Mouse (Mus musculus): Measurements from ENCODE around the gene Dynlt1a.
"Not testable (repeated sequence)": the region's sequence is repeated elsewhere in the genome, so short reads cannot be mapped to it uniquely, and the experiment has no call there.

Dynlt1a gene

DNA sequence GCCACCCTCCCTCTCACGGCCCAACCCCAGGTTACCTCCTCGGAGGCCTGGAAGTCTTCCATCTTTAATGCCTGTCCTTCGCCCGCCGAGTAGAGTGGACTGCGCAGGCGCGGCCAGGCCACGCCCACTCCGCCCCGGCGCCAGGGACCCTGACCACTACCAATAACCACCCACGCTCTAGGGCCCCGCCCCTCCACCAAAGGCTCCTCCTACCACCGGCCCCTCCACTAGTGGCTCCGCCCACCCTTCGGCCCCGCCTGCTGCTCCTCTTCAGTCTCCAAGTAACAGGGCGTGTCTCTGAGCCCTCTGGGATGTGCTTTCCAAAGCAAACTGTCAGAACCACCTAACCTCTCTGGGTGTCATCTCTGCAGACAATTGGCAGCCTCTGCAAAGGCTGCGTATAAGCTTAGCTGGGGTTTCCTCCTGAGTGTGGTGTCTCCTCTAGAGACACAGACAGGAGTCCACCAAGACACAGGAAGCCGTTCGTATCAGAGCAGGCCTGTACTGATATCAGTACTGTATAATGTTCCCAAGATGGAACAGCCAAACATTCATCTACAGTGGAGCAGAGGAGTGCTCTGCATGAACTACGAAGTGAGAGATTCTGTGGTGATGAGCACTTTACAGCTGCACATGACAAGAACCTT lies at the start of gene Dynlt1a:
Gene Dynlt1a (minus strand): TSS at position 162 of the 647 bp plus-strand sequence.
- peak; percentile 94 for DNase-seq (ENCODE audit: low spot score)

DNA sequence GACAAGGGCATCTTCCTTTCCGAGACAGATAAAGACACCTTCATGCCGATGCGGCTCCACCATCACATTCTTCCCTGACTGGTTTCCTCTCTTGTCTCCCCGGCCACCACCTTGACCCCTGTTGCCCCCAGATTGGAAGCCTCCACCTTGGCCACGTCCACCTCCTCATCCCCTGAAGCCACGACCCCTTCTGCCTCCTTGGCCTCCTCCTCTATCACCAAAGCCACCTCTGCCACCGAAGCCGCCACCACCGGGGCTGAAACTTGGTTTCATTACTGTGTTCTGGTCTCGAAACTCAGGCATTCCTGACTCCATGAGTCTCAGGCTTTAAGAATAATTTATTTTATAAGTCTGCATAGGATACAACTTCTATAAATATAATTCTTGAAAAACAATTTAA lies 38.0 kb upstream of the Dynlt1a start:
- peak; percentile 2 for DNase-seq (ENCODE audit: low spot score)

DNA sequence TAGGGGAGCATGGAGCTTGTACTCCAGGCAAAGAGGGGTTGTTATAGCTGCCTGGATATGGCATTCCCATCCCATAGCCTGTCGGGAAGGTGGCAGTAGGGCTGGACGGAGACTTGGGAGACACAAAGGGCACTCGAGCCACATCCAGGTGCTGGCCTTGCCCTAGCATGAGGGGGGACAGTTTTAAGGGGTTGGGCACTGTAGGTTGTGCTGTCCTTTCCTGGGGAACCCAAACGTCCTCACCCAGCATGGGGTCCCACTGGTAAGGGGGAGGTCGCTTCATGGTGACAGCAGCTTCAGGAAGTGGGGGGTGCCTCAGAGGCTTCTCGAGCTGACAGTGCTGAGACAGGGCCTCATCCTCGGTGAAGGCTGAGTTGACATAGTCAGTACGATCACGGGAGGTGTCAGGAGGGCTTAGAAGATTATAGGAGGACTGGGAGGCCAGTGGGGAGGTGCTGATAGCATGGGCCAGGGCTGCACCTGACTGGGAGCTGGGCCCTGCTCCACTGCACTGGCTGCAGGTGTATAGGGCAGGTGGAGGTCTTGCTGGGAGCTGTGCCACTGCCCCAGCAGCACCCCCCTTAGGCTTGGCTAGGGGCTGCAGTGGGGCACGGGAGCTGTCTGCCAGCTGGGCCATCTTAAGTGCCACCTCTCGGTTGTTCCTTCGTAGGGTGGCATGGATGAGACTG lies 25.4 kb upstream of the Dynlt1a start:
- not testable (repeated sequence) for DNase-seq (ENCODE audit: low spot score)

DNA sequence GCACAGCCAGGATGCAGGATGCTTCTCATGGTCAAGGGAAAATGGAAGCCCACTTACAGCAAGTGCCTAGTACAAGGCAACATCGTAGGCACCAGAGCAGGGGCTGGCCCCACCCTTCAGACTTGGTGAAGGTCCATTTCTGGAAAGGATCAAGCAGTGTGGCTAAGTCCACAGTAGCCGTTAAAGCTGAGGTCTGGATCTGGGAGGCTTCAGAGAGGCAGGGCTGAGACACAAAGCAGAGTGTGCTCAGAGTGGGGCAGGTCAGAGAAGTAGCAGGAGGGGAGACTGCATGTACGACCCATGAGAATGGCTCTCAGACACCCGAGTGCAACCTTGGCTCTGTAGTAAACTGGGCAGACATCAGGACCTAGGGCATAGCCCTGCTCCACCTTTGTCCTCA lies 11.7 kb upstream of the Dynlt1a start:
- DNase-seq (ENCODE audit: low spot score) = not testable (repeated sequence)

DNA sequence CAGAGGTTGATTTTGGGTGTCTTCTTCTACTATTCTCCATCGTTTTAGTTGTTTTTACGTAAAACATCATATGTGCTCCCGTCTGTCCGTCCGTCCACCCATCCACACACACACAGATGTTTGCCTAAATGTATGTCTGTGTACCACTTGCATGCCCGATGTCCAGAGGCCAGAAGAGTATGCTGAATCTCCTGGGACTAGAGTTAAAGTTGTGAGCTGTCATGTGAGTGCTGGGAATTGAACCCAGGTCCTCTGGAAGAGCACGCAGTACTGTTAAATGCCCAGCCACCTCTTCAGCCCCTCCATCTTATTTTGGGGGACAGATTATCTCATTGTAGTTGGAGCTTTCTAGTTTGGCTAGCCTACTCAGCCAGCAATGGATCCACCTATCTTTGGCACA lies 10.3 kb upstream of the Dynlt1a start:
- not testable (repeated sequence) for DNase-seq (ENCODE audit: low spot score)

DNA sequence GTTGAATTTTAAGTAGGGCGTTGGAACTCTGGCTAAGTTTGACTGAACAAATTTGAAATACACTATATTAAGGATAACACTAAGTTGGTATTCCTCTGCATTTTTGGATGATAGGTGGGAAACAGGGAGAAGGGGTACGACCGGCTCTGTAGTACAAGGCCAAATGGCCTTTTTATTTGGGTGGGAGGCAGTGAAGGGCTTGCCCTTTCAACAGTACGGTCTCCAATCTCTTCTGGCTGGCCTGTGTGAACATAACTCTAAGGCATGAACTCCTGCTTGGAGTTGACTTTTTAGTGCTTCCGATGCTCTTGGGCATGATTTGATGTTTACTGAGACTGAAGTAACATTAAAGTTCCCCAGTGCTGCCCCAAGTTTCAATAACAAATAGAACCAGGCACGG lies 8.2 kb upstream of the Dynlt1a start:
- not testable (repeated sequence) for DNase-seq (ENCODE audit: low spot score)

DNA sequence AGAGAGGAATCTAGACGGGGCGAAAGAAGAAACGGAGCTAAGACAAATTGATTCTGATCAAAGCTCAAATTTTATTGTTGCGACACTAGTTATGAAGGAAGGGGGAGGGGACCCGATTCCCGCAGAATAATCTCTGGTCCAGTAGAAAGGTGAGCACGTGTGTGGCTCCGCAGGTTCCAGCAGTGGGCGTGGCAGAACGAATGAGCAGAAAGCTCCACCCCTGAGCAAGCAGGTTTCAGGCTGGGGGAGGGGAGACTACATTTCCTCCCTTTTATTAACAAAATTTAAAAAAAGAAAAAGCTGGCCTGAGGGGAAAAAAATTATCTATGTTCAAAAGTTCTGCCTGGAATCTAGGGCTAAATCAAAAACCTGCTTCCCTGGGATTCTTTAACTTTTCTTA lies 7.7 kb upstream of the Dynlt1a start:
- DNase-seq (ENCODE audit: low spot score) = not testable (repeated sequence)

DNA sequence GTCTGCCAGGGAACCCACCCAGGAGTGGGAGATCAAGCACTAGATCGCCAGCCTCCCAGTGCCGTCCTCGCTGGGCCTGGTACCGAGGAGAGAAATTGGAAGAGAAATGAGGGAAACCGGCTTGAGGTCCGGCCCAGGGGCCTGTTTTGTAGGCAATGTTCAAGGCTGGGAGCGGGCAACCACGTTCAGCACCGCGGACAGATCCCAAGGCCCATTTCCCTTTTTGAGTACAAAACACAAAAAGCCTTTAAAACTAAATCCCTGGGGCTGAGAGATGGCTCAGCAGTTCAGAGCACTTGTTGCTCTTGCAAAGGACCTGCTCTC lies 4.4 kb upstream of the Dynlt1a start:
- not testable (repeated sequence) for DNase-seq (ENCODE audit: low spot score)

DNA sequence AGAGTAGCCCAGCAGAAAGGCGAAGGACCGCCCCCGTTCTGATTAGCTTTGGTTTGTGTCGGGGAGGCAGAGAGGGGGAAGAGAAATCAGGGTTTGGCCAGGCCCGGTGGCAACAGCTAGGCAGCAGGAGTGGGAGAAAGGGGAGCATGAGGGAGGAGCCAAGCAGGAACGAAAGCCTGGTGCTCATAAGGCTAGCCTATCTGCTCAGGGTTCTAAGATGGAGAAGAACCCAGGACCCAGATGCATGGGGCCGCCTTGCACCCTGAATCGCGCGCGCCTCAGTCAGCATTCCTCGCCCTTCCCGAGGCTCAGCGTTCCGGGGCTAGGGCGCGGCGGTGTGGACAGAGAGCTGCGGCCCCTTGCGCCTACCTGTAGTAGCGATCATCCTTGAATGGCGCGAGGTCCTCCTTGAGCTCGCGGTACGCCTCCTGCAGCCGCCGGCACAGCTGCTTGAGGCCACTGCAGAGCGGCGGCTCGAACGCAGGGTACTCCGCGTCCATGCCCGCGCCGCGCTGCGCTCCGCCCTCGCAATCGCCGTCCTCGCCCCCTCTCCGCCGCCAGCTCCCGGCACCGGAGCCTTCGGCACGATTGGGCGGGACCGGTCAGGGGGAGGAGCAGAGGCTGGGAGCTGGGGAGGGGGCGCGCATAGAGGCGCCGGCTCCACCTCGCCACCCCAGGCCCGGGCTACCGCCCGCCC lies 3.9 kb upstream of the Dynlt1a start:
- not testable (repeated sequence) for DNase-seq (ENCODE audit: low spot score)

DNA sequence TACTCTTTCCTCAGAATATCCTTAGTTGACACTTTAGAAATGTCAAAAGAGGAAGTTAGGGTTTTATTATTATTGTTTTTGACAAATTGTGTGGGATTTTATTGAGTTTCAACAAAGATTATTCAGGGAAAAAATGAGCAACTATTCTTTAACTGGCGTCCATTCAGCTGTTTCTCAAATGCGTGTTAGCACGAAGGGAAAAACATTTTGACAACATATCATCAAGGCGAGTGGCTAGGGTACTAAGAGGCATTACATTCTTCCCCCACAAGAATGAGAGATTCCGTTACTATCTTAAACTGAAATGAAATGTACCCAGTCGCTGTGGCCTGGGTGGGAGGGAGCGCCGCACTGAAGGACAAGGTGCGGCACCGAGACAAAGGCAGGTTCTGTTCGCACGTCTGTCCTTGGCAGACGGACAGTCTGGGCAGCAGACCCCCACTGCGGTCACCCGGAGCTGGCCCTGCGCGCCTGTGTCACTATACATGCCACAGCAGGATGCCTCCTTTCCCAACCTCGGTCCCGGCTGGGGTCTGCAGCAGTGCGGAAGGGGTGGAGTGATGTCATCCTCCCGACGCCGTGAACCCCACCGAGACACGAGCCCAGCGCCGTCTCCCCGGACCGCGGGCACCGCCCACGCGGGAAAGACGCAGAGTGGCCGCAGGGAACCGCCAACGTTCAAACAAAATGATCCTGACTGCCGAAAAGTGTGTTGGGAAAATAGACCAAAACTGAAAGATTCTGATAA lies 747 bp downstream of the Dynlt1a start:
- peak; percentile 51 for DNase-seq (ENCODE audit: low spot score)

DNA sequence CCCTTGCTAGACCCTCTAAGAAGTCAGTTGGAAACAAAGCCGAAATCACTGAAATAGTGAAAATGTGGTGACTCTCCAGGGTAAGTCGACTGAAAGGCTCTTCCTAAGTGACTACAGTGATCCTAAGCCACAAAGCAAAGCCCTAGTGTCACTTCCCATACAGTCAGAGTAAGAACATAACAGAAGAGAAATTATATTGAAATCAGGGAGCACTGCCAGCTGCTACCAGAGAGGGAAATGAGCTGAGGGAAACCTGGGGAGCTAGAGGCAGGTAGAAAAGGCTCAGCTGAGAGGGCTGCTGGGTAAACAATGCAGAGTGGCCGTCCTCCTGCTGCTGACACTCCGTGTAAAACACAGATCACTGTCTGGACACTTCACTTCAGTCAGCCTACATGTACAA lies 1.6 kb downstream of the Dynlt1a start:
- not testable (repeated sequence) for DNase-seq (ENCODE audit: low spot score)

DNA sequence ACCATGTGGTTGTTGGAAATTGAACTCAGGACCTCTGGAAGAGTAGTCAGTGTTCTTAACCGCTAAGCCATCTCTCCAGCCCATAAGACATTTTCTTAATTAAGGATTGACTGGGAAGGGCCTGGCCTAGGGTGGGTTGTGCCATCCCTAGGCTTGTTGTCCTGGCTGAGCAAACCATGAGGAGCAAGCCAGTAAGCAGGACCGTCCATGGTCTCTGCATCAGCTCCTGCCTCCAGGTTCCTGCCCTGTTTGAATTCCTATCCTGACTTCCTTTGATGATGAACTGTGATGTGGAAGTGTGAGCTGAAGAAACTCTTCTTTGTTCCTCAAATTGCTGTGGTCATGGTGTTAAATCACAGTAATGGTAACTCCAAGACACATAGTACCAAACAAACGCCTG lies 2.8 kb downstream of the Dynlt1a start:
- DNase-seq (ENCODE audit: low spot score) = not testable (repeated sequence)

DNA sequence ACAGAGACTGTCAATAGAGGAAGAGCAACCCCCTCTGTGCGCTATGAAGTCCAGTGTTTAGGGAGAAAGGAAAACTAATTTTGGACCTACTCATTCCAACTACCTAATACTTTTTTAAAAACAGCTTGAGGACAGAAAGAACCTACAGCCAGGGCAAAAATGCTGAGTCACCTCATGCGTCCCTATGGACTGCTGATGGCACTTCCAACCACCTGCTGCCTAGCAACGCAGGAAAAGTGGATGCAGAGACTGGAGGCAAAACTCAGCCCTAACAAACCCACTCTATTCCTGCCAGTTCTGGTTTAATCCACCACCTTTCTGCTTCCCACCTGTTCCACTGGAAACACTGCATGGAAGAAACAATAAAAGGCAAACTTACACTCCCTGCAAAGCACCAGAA lies 4.5 kb downstream of the Dynlt1a start:
- DNase-seq (ENCODE audit: low spot score) = not testable (repeated sequence)

DNA sequence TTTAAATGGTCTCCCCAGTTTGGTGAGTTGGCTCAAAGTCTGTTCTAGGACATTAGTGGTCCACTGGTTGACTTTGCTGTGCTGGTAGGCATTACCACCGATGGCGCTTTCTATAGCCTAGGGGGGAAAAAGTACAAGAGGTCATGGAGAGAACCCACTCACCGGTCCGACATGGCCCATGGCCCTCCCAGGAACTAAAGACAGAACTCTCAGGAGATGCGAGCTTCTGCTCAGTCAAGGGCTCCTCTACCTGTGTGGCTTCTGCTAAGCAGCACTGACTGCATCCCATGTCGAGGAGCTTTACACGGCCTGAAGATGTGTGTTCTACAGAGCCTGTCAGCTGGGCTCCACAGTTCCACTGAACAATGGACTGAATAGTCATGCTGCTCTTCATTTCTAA lies 5.6 kb downstream of the Dynlt1a start:
- DNase-seq (ENCODE audit: low spot score) = not testable (repeated sequence)

DNA sequence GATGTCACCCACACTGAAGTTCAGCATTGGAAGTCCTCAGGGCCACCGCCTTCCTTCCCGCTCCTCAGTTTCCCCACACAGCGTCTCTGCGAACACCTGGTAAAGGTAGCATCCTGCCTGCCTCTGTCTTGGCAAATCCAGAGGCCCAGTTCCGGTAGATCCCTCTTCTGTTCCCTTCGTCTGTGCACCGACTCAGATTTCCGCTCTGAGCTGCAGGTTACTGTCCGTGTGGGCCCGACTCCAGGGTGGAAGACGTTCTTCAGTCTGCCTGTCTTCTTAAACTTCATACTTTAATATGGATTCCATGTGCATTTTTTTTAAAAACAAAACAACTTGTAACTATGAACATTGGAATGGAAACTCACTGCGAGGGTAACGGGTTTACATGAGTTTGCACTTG lies 10.8 kb downstream of the Dynlt1a start:
- not testable (repeated sequence) for DNase-seq (ENCODE audit: low spot score)

DNA sequence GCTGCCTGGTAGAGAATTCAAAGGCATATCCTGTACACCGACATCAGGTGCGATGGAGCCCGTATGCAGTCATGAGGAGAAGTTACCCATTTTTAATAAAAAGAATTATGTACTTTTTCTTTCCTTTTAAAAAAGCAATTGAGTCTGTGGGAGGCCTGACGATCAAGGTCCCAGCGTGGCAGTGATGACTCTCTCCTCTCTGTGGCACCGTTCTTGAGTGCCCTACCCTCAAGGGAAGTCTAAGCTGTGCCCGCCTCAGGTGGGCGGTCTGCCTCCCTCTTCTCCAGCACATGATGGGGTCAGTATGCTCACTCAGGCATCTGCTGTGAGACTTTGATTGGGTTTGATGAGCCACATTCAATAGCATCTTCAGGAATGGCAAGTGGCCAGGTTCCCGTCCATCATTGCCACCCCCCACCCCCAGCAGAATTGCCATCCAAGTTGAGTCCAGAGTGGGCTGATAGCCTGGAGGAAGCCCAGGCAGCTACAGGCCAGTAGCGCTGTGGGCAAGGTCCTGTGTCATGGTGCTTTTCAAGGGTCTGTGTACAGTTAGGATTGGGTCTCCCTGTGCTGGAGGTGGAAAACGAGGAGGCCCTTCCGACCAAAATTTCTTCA lies 11.5 kb downstream of the Dynlt1a start:
- not testable (repeated sequence) for DNase-seq (ENCODE audit: low spot score)

DNA sequence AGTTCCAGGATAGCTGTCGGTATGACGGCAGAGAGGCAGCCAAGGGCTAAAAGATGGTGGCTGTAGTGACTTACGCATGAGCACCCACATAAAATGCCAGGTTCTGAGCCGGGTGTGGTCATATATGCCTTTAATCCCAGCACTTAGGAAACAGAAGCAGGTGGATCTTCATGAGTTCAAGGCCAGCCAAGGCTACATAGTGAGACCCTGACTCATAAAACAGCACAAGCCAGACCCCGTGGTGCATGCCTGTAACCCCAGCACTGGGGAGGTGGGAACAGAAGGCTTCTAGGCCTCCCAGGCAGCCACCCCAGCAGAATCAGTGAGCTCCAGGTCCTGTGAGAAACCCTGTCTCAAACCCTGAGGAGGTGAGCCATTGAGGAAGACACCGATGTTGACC lies 12.4 kb downstream of the Dynlt1a start:
- not testable (repeated sequence) for DNase-seq (ENCODE audit: low spot score)

DNA sequence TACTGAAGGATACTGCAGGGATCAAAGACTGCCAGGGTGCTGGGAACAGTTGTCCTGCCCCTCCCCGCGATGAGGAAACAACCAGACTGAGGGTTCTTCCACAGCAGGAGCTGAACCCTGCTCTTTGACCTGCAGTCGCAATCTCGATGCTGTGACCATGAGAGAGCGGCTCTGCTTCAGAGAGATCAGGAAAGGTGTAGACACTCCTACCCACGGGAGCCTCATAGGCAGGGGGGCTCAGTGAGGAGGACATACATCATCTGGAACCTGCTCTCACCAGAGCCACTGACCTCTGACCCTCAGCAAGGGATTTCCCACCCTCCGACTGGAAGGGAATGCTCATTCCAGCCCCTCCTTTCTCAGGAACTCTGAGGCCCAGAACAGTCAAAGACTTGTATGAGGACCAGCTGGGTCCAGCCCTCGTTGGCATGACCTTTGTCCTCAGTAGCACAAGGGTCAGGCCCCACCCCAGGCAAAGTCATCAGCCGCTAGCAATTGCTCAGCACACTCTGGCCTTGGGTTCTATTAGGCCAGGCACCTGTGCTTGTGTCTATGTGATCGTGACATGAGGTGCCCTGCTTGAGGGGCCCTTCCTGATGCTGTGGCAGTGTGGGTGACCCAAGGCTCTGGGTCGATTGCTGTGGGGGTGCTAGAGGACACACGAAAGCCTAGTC lies 17.0 kb downstream of the Dynlt1a start:
- DNase-seq (ENCODE audit: low spot score) = not testable (repeated sequence)

DNA sequence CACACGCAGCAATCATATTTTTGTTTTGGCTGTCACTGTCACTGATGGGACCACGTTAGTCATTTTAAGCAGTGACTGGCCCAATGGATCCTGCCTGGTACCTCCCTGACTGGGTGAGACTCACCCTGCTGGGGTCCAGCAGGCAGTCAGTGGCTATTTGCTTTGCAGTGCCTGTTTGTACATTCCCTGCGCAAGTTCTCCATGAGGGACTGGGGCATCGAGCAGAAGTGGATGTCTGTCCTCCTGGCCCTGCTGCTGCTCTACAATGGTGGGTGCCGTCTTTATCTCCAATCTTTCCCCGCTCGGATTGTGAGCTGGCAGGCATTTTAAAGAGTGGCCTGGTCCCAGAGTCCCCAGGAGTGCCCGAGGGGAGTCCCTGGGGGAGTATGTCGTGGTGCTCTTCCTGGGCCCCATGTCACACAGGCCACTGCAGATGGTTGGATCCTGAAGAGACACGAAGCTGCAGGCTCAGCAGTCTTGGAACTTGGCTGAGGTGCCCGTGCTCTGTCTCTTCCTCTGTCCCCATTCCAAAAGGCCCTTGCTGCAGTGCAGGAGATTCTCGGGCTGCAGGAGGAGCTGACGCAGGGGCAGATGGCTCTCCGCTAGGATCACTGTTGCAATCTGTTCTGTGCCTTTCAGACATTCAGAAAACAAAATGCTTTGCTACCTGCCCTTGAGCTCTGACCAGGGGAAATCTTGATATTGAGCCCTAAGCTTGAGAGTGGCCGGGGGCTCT lies 20.1 kb downstream of the Dynlt1a start:
- DNase-seq (ENCODE audit: low spot score) = not testable (repeated sequence)

DNA sequence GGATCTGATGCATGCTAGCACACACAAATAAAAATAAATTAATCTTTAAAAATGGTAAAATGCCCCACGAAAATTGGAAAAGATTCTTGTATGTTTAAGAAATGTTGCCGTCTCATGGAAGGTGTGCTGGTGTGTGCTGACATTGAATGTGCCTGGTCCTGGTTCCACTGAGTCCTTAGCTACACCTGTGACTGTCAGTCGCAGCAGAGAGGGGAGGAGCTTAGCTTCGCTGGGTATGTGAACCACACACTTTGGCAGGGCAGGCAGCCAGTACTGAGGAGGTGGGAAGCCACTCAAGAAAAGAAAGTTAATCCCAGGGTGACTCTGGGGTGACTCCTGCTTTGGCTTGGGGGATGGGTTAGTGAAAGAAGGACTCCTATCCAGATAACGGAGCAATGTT lies 23.4 kb downstream of the Dynlt1a start:
- DNase-seq (ENCODE audit: low spot score) = not testable (repeated sequence)

DNA sequence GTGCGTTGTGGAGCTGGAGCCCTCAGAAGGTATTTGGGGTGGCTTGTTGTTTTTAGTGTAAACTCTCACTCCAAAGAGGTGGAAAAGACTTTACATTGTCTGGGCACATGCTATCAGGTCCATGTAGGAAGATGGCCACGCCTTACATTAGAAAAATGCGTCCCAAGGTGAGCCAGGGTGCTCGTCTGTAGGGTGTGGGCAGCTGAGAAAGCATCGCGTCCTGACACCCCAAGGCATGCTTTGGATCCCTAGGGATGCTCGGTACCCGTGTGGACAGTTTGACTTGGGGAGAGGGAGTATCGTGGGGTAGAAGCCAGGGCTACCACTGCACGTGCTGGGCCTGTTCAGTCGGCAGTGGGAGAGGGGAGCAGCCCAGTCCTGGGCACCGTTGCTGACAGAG lies 28.3 kb downstream of the Dynlt1a start:
- not testable (repeated sequence) for DNase-seq (ENCODE audit: low spot score)

Data from layer of hippocampus, adult 11-12 months (tissue).